Mouse (Mus musculus): Measurements from ENCODE around the gene Brms1l. TPM values are rescaled to one million over a fixed set of nuclear protein-coding genes. Genes with fewer than 3 reads are reported as not detected.
A peak's percentile ranks its signal among the peaks of the same experiment; 100 is the strongest.
"Not testable (repeated sequence)": the region's sequence is repeated elsewhere in the genome, so short reads cannot be mapped to it uniquely, and the experiment has no call there.

The Brms1l gene
- polyA plus RNA-seq (2014; fragmentation: Nextera tagmentation; extraction: Ambion mirVana), result 30.8 and 32.1 TPM in 2 replicates

DNA sequence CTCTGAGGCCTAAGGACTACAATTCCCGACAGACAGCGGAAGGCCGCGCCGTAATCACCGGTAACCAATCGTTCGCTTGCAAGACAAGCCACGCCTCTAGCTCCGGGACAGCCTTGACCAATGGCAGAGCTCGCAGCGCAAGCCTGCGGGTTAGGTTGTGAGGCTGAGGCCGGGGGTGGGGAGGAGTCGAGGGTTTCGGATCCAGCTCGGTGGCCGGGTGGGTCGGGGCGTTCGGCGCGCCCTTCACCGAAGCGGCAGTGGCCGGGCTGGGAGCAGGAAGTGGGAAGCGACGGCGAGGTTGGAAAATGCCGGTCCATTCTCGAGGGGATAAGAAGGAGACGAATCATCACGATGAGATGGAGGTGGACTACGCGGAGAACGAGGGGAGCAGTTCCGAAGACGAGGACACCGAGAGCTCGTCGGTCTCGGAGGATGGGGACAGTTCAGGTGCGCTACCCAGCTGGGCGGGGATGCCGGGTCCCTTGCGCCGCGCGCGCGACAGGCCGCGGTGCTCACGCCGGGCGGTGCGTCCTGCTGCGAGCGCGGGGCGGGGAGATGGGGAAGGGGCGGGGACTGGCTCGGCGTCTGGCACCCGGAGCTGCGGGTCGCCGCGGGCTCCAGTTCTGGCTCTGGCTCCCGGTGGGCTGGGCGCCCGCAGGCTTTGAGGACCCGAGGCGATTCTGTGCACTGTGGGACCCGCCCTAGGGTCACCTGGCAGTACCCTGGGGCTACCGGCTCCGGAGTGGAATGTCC, at the start of gene Brms1l:
Gene Brms1l (plus strand): TSS at position 126 of the 753 bp plus-strand sequence.
- H3K27ac ChIP-seq (ENCODE audit: low read depth, low read length), result peak within 1 kb of the TSS; percentile 90
- peak; percentile 99 for ATAC-seq (replicated peaks; ENCODE audit: low FRiP score)
- no peaks in the 10 kb centered on the region for H3K27me3 ChIP-seq (replicated peaks; ENCODE audit: control insufficient read depth, insufficient read depth, low read length)
- H3K9me3 ChIP-seq (ENCODE audit: control insufficient read depth, low read length), result no peaks in the 10 kb centered on the region
- peak; percentile 89 for DNase-seq (ENCODE audit: low spot score)
- H3K4me3 ChIP-seq (ENCODE audit: low read depth, low read length), result peak within 1 kb of the TSS; percentile 84
- under 1% methylated on average over 70 of the region's 77 CpGs for WGBS
- peaks cover 2% of the 10 kb centered on the region; the same call in 1 of the 2 replicates for H3K36me3 ChIP-seq (ENCODE audit: control insufficient read depth, insufficient read depth, low read length)
- H3K4me2 ChIP-seq, result peak within 1 kb of the TSS; percentile 85
- H3K9ac ChIP-seq (ENCODE audit: low read depth, low read length), result peak within 1 kb of the TSS; percentile 86
- peaks cover 7% of the 10 kb centered on the region for H3K4me1 ChIP-seq (replicated peaks; ENCODE audit: control insufficient read depth, insufficient read depth, low read length)

DNA sequence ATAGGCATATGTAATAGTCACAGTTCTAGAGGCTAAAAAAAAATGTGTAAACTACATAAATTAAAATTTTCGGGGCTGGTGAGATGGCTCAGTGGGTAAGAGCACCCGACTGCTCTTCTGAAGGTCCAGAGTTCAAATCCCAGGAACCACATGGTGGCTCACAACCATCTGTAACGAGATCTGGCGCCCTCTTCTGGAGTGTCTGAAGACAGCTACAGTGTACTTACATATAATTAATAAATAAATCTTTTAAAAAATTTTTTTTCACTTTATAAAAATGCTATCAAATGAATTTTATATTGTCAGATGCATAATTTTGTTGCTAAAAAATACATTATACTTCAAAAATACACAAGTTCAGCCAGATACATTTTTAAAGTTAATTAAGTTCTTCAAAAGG, 41.6 kb upstream of the Brms1l start:
- H3K9me3 ChIP-seq (ENCODE audit: control insufficient read depth, low read length); DNase-seq (ENCODE audit: low spot score); ATAC-seq (replicated peaks; ENCODE audit: low FRiP score); H3K27ac ChIP-seq (ENCODE audit: low read depth, low read length); H3K27me3 ChIP-seq (replicated peaks; ENCODE audit: control insufficient read depth, insufficient read depth, low read length); H3K36me3 ChIP-seq (ENCODE audit: control insufficient read depth, insufficient read depth, low read length); H3K9ac ChIP-seq (ENCODE audit: low read depth, low read length); H3K4me3 ChIP-seq (ENCODE audit: low read depth, low read length); H3K4me2 ChIP-seq; H3K4me1 ChIP-seq (replicated peaks; ENCODE audit: control insufficient read depth, insufficient read depth, low read length): not testable (repeated sequence)
- WGBS, result 64% methylated on average over 4 of the region's 4 CpGs

DNA sequence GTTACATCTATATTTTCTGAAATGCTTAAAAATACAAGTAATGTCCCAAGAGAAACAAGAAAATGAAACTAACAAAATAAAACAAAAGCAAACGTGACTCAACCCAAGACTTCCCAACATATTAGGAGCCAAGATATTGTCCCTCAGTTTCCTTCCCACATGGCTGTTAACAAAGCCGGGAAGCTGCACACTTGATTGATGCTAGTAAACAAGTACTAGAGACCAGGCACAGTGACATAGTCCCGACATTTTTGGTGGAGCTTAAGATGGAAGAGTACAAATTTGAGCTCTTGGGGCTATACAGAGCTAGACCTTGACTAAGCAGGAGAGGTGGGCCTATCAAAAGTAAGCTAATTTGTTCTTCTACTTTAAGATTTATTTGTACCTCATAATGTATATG, 39.0 kb upstream of the Brms1l start:
- Histone ChIP-seq H3K36me3 (ENCODE audit: control insufficient read depth, insufficient read depth, low read length) (no peaks in the 10 kb centered on the region; the same call in 1 of the 2 replicates), H3K9me3 (ENCODE audit: control insufficient read depth, low read length) (no peaks in the 10 kb centered on the region), H3K4me1 (replicated peaks; ENCODE audit: control insufficient read depth, insufficient read depth, low read length) (peaks cover 10% of the 10 kb centered on the region), H3K9ac (ENCODE audit: low read depth, low read length) (no peak overlapping the region), H3K27ac (ENCODE audit: low read depth, low read length) (no peak overlapping the region), H3K27me3 (replicated peaks; ENCODE audit: control insufficient read depth, insufficient read depth, low read length) (no peaks in the 10 kb centered on the region), H3K4me2 (no peak overlapping the region), H3K4me3 (ENCODE audit: low read depth, low read length) (no peak overlapping the region)
- DNase-seq (ENCODE audit: low spot score) (no peak), ATAC-seq (replicated peaks; ENCODE audit: low FRiP score) (no peak)
- 75% methylated on average over 3 of the region's 3 CpGs for WGBS

DNA sequence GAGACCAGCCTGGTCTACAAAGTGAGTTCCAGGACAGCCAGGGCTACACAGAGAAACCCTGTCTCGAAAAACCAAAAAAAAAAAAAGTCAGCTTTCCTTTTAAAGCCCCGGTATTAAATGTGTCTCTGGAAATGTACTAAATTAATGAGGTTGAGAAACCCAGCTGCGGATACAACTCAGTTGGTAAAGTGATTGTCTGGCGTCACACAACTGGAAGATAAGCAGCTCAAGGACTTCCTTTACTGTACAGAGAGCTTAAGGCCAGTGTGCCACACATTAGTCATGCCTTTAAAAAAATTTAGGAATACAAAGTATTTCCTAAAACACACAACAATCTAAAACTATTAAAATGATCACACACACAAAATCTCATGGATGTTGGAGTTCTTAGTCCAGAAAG, 37.4 kb upstream of the Brms1l start:
- Histone ChIP-seq H3K9ac (ENCODE audit: low read depth, low read length) (no peak overlapping the region), H3K4me2 (no peak overlapping the region), H3K27me3 (replicated peaks; ENCODE audit: control insufficient read depth, insufficient read depth, low read length) (no peaks in the 10 kb centered on the region), H3K27ac (ENCODE audit: low read depth, low read length) (no peak overlapping the region), H3K4me3 (ENCODE audit: low read depth, low read length) (no peak overlapping the region), H3K4me1 (replicated peaks; ENCODE audit: control insufficient read depth, insufficient read depth, low read length) (peaks cover 10% of the 10 kb centered on the region), H3K36me3 (ENCODE audit: control insufficient read depth, insufficient read depth, low read length) (no peaks in the 10 kb centered on the region), H3K9me3 (ENCODE audit: control insufficient read depth, low read length) (no peaks in the 10 kb centered on the region)
- WGBS, result 69% methylated on average over 4 of the region's 4 CpGs
- ATAC-seq (replicated peaks; ENCODE audit: low FRiP score), result no peak
- no peak for DNase-seq (ENCODE audit: low spot score)

DNA sequence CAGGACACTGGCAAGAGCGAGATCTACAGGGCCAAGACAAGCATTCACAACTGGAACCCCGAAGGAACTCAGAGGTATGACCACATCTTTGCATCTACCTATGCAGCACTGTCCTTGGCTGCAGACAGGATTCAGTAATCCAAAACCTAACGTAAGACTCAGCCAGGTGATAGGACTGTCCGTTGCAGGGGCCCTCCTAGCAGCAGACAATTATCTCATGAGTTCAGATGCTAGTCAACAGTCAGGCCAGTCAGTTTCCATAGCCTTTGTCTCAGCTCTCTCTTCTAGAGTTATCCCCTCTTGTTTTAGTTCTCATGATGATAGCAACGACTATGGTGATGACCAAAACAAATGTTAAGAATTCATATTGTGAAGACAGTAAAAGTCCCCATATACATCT, 36.0 kb upstream of the Brms1l start:
- peaks cover 10% of the 10 kb centered on the region for H3K4me1 ChIP-seq (replicated peaks; ENCODE audit: control insufficient read depth, insufficient read depth, low read length)
- H3K27ac ChIP-seq (ENCODE audit: low read depth, low read length), result no peak overlapping the region
- 64% methylated on average over 5 of the region's 5 CpGs for WGBS
- no peak overlapping the region for H3K9ac ChIP-seq (ENCODE audit: low read depth, low read length)
- H3K4me3 ChIP-seq (ENCODE audit: low read depth, low read length), result no peak overlapping the region
- ATAC-seq (replicated peaks; ENCODE audit: low FRiP score) (peak; percentile 68), DNase-seq (ENCODE audit: low spot score) (no peak)
- H3K4me2 ChIP-seq, result no peak overlapping the region
- no peaks in the 10 kb centered on the region for H3K36me3 ChIP-seq (ENCODE audit: control insufficient read depth, insufficient read depth, low read length)
- no peaks in the 10 kb centered on the region for H3K27me3 ChIP-seq (replicated peaks; ENCODE audit: control insufficient read depth, insufficient read depth, low read length)
- no peaks in the 10 kb centered on the region for H3K9me3 ChIP-seq (ENCODE audit: control insufficient read depth, low read length)

DNA sequence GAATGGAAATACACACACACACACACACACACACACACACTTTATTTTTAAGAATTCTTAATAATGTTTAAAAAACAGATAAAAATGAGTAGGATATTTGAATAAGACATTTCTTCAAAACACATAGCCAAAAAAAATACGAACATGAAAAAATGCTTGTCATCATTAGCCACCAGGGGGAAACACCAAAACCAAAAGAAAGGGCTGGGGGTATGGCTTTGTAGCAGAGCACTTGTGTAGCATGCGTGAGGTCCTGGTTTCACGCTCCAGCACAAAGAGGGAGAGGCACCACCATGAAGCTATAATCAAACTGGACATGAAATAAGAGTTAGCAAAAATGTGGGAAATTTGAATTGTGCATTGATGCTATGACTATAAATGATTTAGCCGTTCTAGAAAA, 35.0 kb upstream of the Brms1l start:
- Histone ChIP-seq H3K4me2 (no peak overlapping the region), H3K4me3 (ENCODE audit: low read depth, low read length) (no peak overlapping the region), H3K4me1 (replicated peaks; ENCODE audit: control insufficient read depth, insufficient read depth, low read length) (peaks cover 10% of the 10 kb centered on the region), H3K27ac (ENCODE audit: low read depth, low read length) (no peak overlapping the region), H3K27me3 (replicated peaks; ENCODE audit: control insufficient read depth, insufficient read depth, low read length) (no peaks in the 10 kb centered on the region), H3K36me3 (ENCODE audit: control insufficient read depth, insufficient read depth, low read length) (no peaks in the 10 kb centered on the region), H3K9me3 (ENCODE audit: control insufficient read depth, low read length) (no peaks in the 10 kb centered on the region), H3K9ac (ENCODE audit: low read depth, low read length) (no peak overlapping the region)
- WGBS, result 88% methylated on average over 4 of the region's 4 CpGs
- no peak for DNase-seq (ENCODE audit: low spot score)
- no peak for ATAC-seq (replicated peaks; ENCODE audit: low FRiP score)

DNA sequence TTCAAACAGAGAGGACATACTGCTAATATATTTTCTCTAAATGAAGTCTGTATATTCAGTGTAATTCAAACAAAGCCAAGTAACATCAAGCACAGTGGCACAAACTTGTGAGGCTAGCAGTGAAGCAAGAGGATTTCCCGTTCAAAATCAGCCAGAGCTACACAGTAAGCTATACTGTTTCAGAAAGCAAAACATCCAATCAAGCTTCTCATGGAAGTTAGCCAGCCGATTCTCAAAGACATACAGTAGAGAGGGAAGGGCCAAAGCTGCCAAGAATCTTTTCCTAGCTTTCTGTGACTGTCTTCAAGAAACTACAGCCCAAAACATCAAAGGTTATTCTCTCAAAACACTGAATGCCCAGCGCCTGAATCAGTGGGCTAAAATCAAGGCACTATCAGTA, 31.1 kb upstream of the Brms1l start:
- 74% methylated on average over 3 of the region's 3 CpGs for WGBS
- Histone ChIP-seq H3K27ac (ENCODE audit: low read depth, low read length) (no peak overlapping the region), H3K9ac (ENCODE audit: low read depth, low read length) (no peak overlapping the region), H3K27me3 (replicated peaks; ENCODE audit: control insufficient read depth, insufficient read depth, low read length) (no peaks in the 10 kb centered on the region), H3K4me3 (ENCODE audit: low read depth, low read length) (no peak overlapping the region), H3K9me3 (ENCODE audit: control insufficient read depth, low read length) (no peaks in the 10 kb centered on the region), H3K36me3 (ENCODE audit: control insufficient read depth, insufficient read depth, low read length) (no peaks in the 10 kb centered on the region), H3K4me1 (replicated peaks; ENCODE audit: control insufficient read depth, insufficient read depth, low read length) (peaks cover 4% of the 10 kb centered on the region), H3K4me2 (no peak overlapping the region)
- no peak for ATAC-seq (replicated peaks; ENCODE audit: low FRiP score)
- DNase-seq (ENCODE audit: low spot score), result no peak

DNA sequence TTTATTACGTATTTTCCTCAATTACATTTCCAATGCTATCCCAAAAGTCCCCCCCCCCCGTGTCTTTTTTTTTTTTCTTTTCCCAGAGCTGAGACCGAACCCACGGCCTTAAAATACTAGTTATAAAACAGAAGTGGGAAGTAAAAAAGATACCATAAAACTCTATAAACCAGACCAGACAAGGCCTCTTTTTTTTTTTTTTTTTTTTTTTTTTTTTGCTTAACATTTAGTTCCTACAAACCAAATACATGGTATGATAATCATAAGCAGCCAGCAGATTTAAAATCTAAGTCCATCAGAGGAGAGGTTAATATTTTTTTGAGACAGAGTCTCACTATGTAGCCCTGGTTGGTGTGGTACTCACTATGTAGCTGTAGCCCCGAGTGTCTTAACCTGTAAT, 19.6 kb upstream of the Brms1l start:
- 87% methylated on average over 5 of the region's 5 CpGs for WGBS
- H3K36me3 ChIP-seq (ENCODE audit: control insufficient read depth, insufficient read depth, low read length), result no peaks in the 10 kb centered on the region
- no peak for ATAC-seq (replicated peaks; ENCODE audit: low FRiP score)
- no peaks in the 10 kb centered on the region for H3K27me3 ChIP-seq (replicated peaks; ENCODE audit: control insufficient read depth, insufficient read depth, low read length)
- H3K4me2 ChIP-seq, result no peak overlapping the region
- H3K4me1 ChIP-seq (replicated peaks; ENCODE audit: control insufficient read depth, insufficient read depth, low read length), result no peaks in the 10 kb centered on the region
- DNase-seq (ENCODE audit: low spot score), result no peak
- no peak overlapping the region for H3K4me3 ChIP-seq (ENCODE audit: low read depth, low read length)
- H3K9ac ChIP-seq (ENCODE audit: low read depth, low read length), result no peak overlapping the region
- no peaks in the 10 kb centered on the region for H3K9me3 ChIP-seq (ENCODE audit: control insufficient read depth, low read length)
- no peak overlapping the region for H3K27ac ChIP-seq (ENCODE audit: low read depth, low read length)

DNA sequence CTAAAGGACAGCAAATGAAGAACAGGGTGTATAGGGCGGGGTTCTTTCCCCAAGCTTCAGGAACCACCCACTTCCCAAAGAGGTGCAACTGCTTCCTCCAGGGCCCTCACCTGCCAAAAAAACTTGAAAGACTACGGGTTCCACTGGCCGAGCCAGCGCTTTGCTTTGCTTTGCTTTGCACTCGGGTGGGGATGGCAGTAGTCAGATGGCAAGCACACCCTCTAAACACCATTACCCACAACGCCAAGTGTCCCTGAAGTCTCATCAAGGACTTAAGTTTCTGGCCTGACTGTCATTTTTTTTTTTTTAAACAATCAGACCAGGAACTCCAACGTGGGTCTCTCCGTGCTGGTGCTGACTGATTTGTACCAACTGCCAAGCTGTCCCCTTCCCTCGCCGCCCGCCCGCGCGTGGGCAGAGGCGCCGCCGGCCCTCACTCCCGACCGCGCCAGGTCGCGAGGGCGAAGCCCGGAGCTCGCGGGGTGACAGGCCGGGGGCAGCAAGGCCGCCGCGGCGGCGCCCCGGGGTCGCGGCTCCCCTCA, 15.9 kb upstream of the Brms1l start:
- WGBS, result under 1% methylated on average over 35 of the region's 35 CpGs
- DNase-seq (ENCODE audit: low spot score) (no peak), ATAC-seq (replicated peaks; ENCODE audit: low FRiP score) (peak; percentile 59)

More for the DNA sequence above, 15.9 kb upstream of the Brms1l start:
- H3K27ac ChIP-seq (ENCODE audit: low read depth, low read length), result peak overlapping the region; percentile 91
- no peaks in the 10 kb centered on the region for H3K36me3 ChIP-seq (ENCODE audit: control insufficient read depth, insufficient read depth, low read length)
- peak overlapping the region; percentile 90 for H3K4me3 ChIP-seq (ENCODE audit: low read depth, low read length)
- peak overlapping the region; percentile 83 for H3K9ac ChIP-seq (ENCODE audit: low read depth, low read length)
- no peaks in the 10 kb centered on the region for H3K27me3 ChIP-seq (replicated peaks; ENCODE audit: control insufficient read depth, insufficient read depth, low read length)
- no peaks in the 10 kb centered on the region for H3K4me1 ChIP-seq (replicated peaks; ENCODE audit: control insufficient read depth, insufficient read depth, low read length)
- no peaks in the 10 kb centered on the region for H3K9me3 ChIP-seq (ENCODE audit: control insufficient read depth, low read length)
- H3K4me2 ChIP-seq, result peak overlapping the region; percentile 79
